ENCODE assay signal across 10 mouse cellular contexts in the genomic region with DNA sequence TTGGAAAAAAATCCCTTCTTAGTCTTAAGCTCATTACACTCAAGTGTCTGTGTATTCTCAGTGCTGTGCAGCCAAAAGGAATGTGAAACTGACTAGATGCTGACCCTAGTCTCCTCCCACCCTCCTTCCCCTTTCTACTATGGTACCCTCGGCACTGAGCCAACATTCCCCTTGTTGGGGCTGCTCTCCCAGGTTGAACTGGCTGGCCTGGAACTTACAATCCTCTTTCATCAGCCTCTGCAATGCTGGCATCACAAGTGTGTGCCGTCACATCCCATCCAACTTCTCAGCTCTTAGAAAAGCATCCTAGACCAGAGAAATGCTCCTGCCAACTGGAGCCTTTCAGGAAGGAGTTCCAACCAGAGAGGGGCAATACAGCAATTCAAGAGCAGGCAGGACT. TPM values are rescaled to one million over a fixed set of nuclear protein-coding genes. Genes with fewer than 3 reads are reported as not detected.
DNase-seq lines count a peak whose midpoint lies in the region; ATAC-seq lines count a peak whose summit lies in the region.
"Had no signal": no experiment of that assay in that cellular context is flagged by ENCODE, and none has a peak within 500 bp of the region (broad histone marks: within the 10 kb centered on the region; RNA-seq: fewer than 3 reads in every experiment).

No protein-coding gene starts in this region.

- no peaks in the 10 kb centered on the region for H3K9me3 ChIP-seq in hindbrain, embryonic 16.5 days (ENCODE audit: control insufficient read depth, low read length)
- no peaks in the 10 kb centered on the region for H3K9me3 ChIP-seq in hindbrain, embryonic 13.5 days
- H3K9me3 ChIP-seq: neural tube, embryonic 12.5 days had no signal

- peaks cover 14% of the 10 kb centered on the region for H3K4me1 ChIP-seq in hindbrain, embryonic 16.5 days (ENCODE audit: control insufficient read depth, insufficient read depth, low read depth, low read length)
- peaks cover 28% of the 10 kb centered on the region for H3K4me1 ChIP-seq in hindbrain, embryonic 13.5 days (replicated peaks)
- H3K4me1 ChIP-seq: neural tube, embryonic 12.5 days had no signal

- no peak overlapping the region for H3K9ac ChIP-seq in hindbrain, embryonic 16.5 days (ENCODE audit: low read depth, low read length)
- H3K9ac ChIP-seq in hindbrain, embryonic 13.5 days: no peak overlapping the region
- H3K9ac ChIP-seq: neural tube, embryonic 12.5 days had no signal

- no peak overlapping the region for H3K4me2 ChIP-seq in hindbrain, embryonic 16.5 days (ENCODE audit: low read length)
- no peak overlapping the region for H3K4me2 ChIP-seq in hindbrain, embryonic 13.5 days
- H3K4me2 ChIP-seq: neural tube, embryonic 12.5 days had no signal

- intact Hi-C loops in heart, postnatal 36 days (cut with DNase I): no loop called here

- no peaks in the 10 kb centered on the region for H3K27me3 ChIP-seq in hindbrain, embryonic 16.5 days (replicated peaks; ENCODE audit: control insufficient read depth, insufficient read depth, low read length)
- no peaks in the 10 kb centered on the region for H3K27me3 ChIP-seq in hindbrain, embryonic 13.5 days
- H3K27me3 ChIP-seq: neural tube, embryonic 12.5 days had no signal

- H3K27ac ChIP-seq in hindbrain, embryonic 16.5 days (ENCODE audit: low read depth, low read length): no peak overlapping the region
- no peak overlapping the region; the same call in 1 of the 2 replicates for H3K27ac ChIP-seq in hindbrain, embryonic 13.5 days
- H3K27ac ChIP-seq: neural tube, embryonic 12.5 days had no signal

- no peak overlapping the region for H3K4me3 ChIP-seq in hindbrain, embryonic 16.5 days (ENCODE audit: low read length)
- H3K4me3 ChIP-seq in hindbrain, embryonic 13.5 days: no peak overlapping the region
- H3K4me3 ChIP-seq: heart, adult 2 months; neural tube, embryonic 12.5 days had no signal

- WGBS in hindbrain, embryonic 16.5 days: 70% methylated on average over 2 of the region's 2 CpGs
- 71% methylated on average over 2 of the region's 2 CpGs for WGBS in hindbrain, embryonic 13.5 days

- H3K36me3 ChIP-seq in hindbrain, embryonic 16.5 days (ENCODE audit: control insufficient read depth, insufficient read depth, low read length): no peaks in the 10 kb centered on the region
- no peaks in the 10 kb centered on the region for H3K36me3 ChIP-seq in hindbrain, embryonic 13.5 days
- H3K36me3 ChIP-seq: neural tube, embryonic 12.5 days had no signal

- peak; percentile 58 for DNase-seq in A20 (ENCODE audit: low read depth, low spot score)
- DNase-seq in cerebellum, adult 9-11 months: peak; percentile 49
- DNase-seq in heart, postnatal 36 days: peak; percentile 46 to 54
- DNase-seq in testis, postnatal 14 days (ENCODE audit: low spot score): no peak

- peak; percentile 77 for ATAC-seq in hindbrain, embryonic 16.5 days
- no peak for ATAC-seq in hindbrain, embryonic 13.5 days (ENCODE audit: low FRiP score)
- ATAC-seq in megakaryocyte, adult 5-6 weeks (ENCODE audit: poor library complexity, severe bottlenecking): peak; percentile 49
- ATAC-seq in erythroid progenitor cell, adult 5-6 weeks (replicated peaks; ENCODE audit: low FRiP score, poor library complexity, severe bottlenecking): no peak

RNA-seq across cellular contexts. Expression of gene N4bp1, which starts 11.9 kb away (rescaled TPM):
- 7.7 and 9.5 TPM in 2 replicates for polyA plus RNA-seq in hindbrain, embryonic 16.5 days (2015; fragmentation: Nextera tagmentation; extraction: Ambion mirVana)
- polyA plus RNA-seq in hindbrain, embryonic 13.5 days (2015; fragmentation: Nextera tagmentation; extraction: Ambion mirVana): 10.0 and 10.6 TPM in 2 replicates
- 10 to 100 TPM; 16.9 to 17.5 TPM for total RNA-seq in heart, postnatal 36 days (2021)
- total RNA-seq in megakaryocyte, adult 5-6 weeks (2015): 36.1 and 36.9 TPM in 2 replicates
- 27.2 and 32.2 TPM in 2 replicates for total RNA-seq in megakaryocyte, adult 5-6 weeks (2017)
- total RNA-seq in erythroid progenitor cell, adult 5-6 weeks (2015; ENCODE audit: low replicate concordance): 3.8 and 6.8 TPM in 2 replicates
- 3.6 and 7.3 TPM in 2 replicates for total RNA-seq in erythroid progenitor cell, adult 5-6 weeks (2017; ENCODE audit: low replicate concordance)

Comparison
In these comparisons a context has a peak if more than half of its experiments do, and no peak if none do; other contexts are left out.
1. ATAC-seq: peak in hindbrain, embryonic 16.5 days (single experiment) and megakaryocyte, adult 5-6 weeks (single experiment); none in hindbrain, embryonic 13.5 days (single experiment) and erythroid progenitor cell, adult 5-6 weeks (single experiment).